31 mouse cellular contexts compared by ENCODE assay signal in genomic region chr11:114692601-114693000, GRCm38 (mm10). TPM values are rescaled to one million over a fixed set of nuclear protein-coding genes. Genes with fewer than 3 reads are reported as not detected.
DNase-seq lines count a peak whose midpoint lies in the region; ATAC-seq and TF ChIP-seq lines count a peak whose summit lies in the region.
"Had no signal": no experiment of that assay in that cellular context is flagged by ENCODE, and none has a peak within 500 bp of the region (broad histone marks: within the 10 kb centered on the region; RNA-seq: fewer than 3 reads in every experiment).

No protein-coding gene starts in this region.

- TF ChIP-seq EP300 in ES-Bruce4 (IDR thresholded peaks at IDR 0.05; ENCODE audit: insufficient read depth, low read depth, low read length): peak; percentile 91

- H3K27me3 ChIP-seq in ES-Bruce4 (ENCODE audit: control insufficient read depth, insufficient read depth, low read length, poor library complexity, severe bottlenecking): no peaks in the 10 kb centered on the region
- no peaks in the 10 kb centered on the region for H3K27me3 ChIP-seq in forebrain, embryonic 14.5 days (replicated peaks; ENCODE audit: control insufficient read depth, insufficient read depth, low read length)
- H3K27me3 ChIP-seq: embryonic facial prominence, embryonic 13.5 days; forebrain, embryonic 13.5 days; heart, embryonic 13.5 days had no signal

- H3K9ac ChIP-seq in ES-Bruce4 (ENCODE audit: low read depth, poor library complexity, severe bottlenecking): no peak overlapping the region
- no peak overlapping the region for H3K9ac ChIP-seq in forebrain, embryonic 14.5 days (ENCODE audit: low read length)
- H3K9ac ChIP-seq: embryonic facial prominence, embryonic 13.5 days; forebrain, embryonic 13.5 days; forebrain, postnatal 0 days; heart, embryonic 13.5 days; hindbrain, embryonic 14.5 days had no signal

- TF ChIP-seq POLR2A in ES-Bruce4 (IDR thresholded peaks at IDR 0.05; ENCODE audit: insufficient read depth, low read length): no peak

- H3K4me2 ChIP-seq in forebrain, embryonic 14.5 days (ENCODE audit: low read length): no peak overlapping the region
- H3K4me2 ChIP-seq: embryonic facial prominence, embryonic 13.5 days; forebrain, embryonic 13.5 days; heart, embryonic 13.5 days; hindbrain, embryonic 14.5 days had no signal

- TF ChIP-seq CTCF in gastrocnemius, adult 2 months (IDR thresholded peaks at IDR 0.05): no peak
- TF ChIP-seq CTCF in ES-Bruce4 (IDR thresholded peaks at IDR 0.05; ENCODE audit: low read depth, low read length): no peak

- no peaks in the 10 kb centered on the region for H3K36me3 ChIP-seq in ES-Bruce4 (ENCODE audit: control insufficient read depth, insufficient read depth, low read length, poor library complexity, severe bottlenecking)
- peaks cover 17% of the 10 kb centered on the region for H3K36me3 ChIP-seq in forebrain, embryonic 14.5 days (ENCODE audit: control insufficient read depth, insufficient read depth, low read length)

- 40% methylated on average over 7 of the region's 7 CpGs for WGBS in forebrain, embryonic 14.5 days

- DNase-seq in gastrocnemius, adult 2 months: peak; percentile 24
- no peak for DNase-seq in gastrocnemius, adult 8-10 months (ENCODE audit: low spot score in 2 of 2)
- peak; percentile 79 for DNase-seq in ES-CJ7 (ENCODE audit: low read depth, low spot score)
- DNase-seq in ZHBTc4 (ENCODE audit: low read depth, low spot score): peak; percentile 85
- DNase-seq in forebrain, embryonic 14.5 days (ENCODE audit: low spot score): no peak
- no peak for DNase-seq in embryo, embryonic 9.5 days (ENCODE audit: extremely low spot score)
- DNase-seq: adrenal gland, postnatal 10 days; adrenal gland, postnatal 36 days; cerebellum, adult 11 months; cerebellum, adult 2 months; cerebellum, postnatal 10 days; forebrain, postnatal 0 days; gastrocnemius, postnatal 10 days; gastrocnemius, postnatal 36 days; heart, adult 2 months; heart, postnatal 14 days; heart, postnatal 4 days; kidney, adult 18-20 months had no signal

- ATAC-seq in forebrain, embryonic 14.5 days: no peak
- ATAC-seq: CD4-positive, CD25-positive, alpha-beta regulatory T cell, adult 4 months; forebrain, embryonic 13.5 days; forebrain, postnatal 0 days; hindbrain, postnatal 0 days; inflammation-experienced regulatory T-cells, adult 6 months; intestine, embryonic 16.5 days had no signal

- peaks cover 11% of the 10 kb centered on the region for H3K4me1 ChIP-seq in ES-Bruce4 (ENCODE audit: control insufficient read depth, insufficient read depth, low read length)
- no peaks in the 10 kb centered on the region for H3K4me1 ChIP-seq in forebrain, embryonic 14.5 days (ENCODE audit: control insufficient read depth, insufficient read depth, low read length)

- H3K27ac ChIP-seq in gastrocnemius, adult 2 months: no peak overlapping the region
- peak overlapping the region; percentile 75 for H3K27ac ChIP-seq in ES-Bruce4 (ENCODE audit: insufficient read depth, low read length)
- no peak overlapping the region for H3K27ac ChIP-seq in forebrain, embryonic 14.5 days (ENCODE audit: low read depth, low read length)
- H3K27ac ChIP-seq: embryonic facial prominence, embryonic 13.5 days; forebrain, embryonic 10.5 days; forebrain, embryonic 13.5 days; heart, adult 2 months; heart, embryonic 10.5 days; heart, embryonic 13.5 days; hindbrain, embryonic 14.5 days; hindbrain, postnatal 0 days had no signal

- H3K4me3 ChIP-seq in gastrocnemius, adult 2 months: no peak overlapping the region
- H3K4me3 ChIP-seq in ES-Bruce4 (ENCODE audit: low read depth, low read length): no peak overlapping the region
- H3K4me3 ChIP-seq in forebrain, embryonic 14.5 days (ENCODE audit: low read depth, low read length): no peak overlapping the region
- H3K4me3 ChIP-seq: embryonic facial prominence, embryonic 13.5 days; forebrain, embryonic 10.5 days; forebrain, embryonic 13.5 days; heart, adult 2 months; heart, embryonic 10.5 days; heart, embryonic 13.5 days had no signal

- intact Hi-C loops in gastrocnemius, adult 2 months (cut with DNase I): loop anchor here (5.0 kb wide), 1 partner anchor 1235 kb away; no protein-coding TSS in a partner anchor

- no peaks in the 10 kb centered on the region for H3K9me3 ChIP-seq in ES-Bruce4 (replicated peaks; ENCODE audit: control insufficient read depth, insufficient read depth, low read length, poor library complexity, severe bottlenecking)
- H3K9me3 ChIP-seq in forebrain, embryonic 14.5 days (replicated peaks; ENCODE audit: control insufficient read depth, low read length): no peaks in the 10 kb centered on the region
- H3K9me3 ChIP-seq: embryonic facial prominence, embryonic 13.5 days; forebrain, embryonic 10.5 days; forebrain, embryonic 13.5 days; heart, embryonic 10.5 days had no signal

RNA-seq across cellular contexts. Expression of gene Ttyh2, which starts 17.4 kb away (rescaled TPM):
- total RNA-seq in gastrocnemius, adult 2 months (2021): 10 to 100 TPM; 15.7 to 17.4 TPM
- 10 to 100 TPM; 17.6 to 20.2 (median 19.4) TPM for total RNA-seq in gastrocnemius, adult 8-10 months (2022)
- polyA plus RNA-seq in ES-Bruce4 (2011; ENCODE audit: insufficient read depth, insufficient read length, low read depth, missing spikeins): 11.7 and 11.8 TPM in 2 replicates
- 24.0 and 25.2 TPM in 2 replicates for polyA plus RNA-seq in forebrain, embryonic 14.5 days (2014; fragmentation: Nextera tagmentation; extraction: Ambion mirVana)

RNA-seq across cellular contexts. Expression of gene Rpl38, which starts 24.3 kb away (rescaled TPM):
- 100 to 1,000 TPM; 544 to 670 TPM for total RNA-seq in gastrocnemius, adult 2 months (2021)
- total RNA-seq in gastrocnemius, adult 8-10 months (2022): 100 to 1,000 TPM; 528 to 780 (median 621) TPM
- 1,928 and 2,044 TPM in 2 replicates for polyA plus RNA-seq in ES-Bruce4 (2011; ENCODE audit: insufficient read depth, insufficient read length, low read depth, missing spikeins)
- 739 and 915 TPM in 2 replicates for polyA plus RNA-seq in forebrain, embryonic 14.5 days (2014; fragmentation: Nextera tagmentation; extraction: Ambion mirVana)

RNA-seq across cellular contexts. Expression of gene Dnaic2, which starts 34.6 kb away (rescaled TPM):
- total RNA-seq in gastrocnemius, adult 2 months (2021): under 1 TPM; 0.08 to 0.14 TPM
- total RNA-seq in gastrocnemius, adult 8-10 months (2022): not detected
- polyA plus RNA-seq in ES-Bruce4 (2011; ENCODE audit: insufficient read depth, insufficient read length, low read depth, missing spikeins): 1.3 and 1.7 TPM in 2 replicates
- 2.1 and 3.0 TPM in 2 replicates for polyA plus RNA-seq in forebrain, embryonic 14.5 days (2014; fragmentation: Nextera tagmentation; extraction: Ambion mirVana)
- total RNA-seq: granulocyte monocyte progenitor cell, adult 5-6 weeks; MEL had no signal
- polyA plus RNA-seq: CD4-positive, CD25-positive, alpha-beta regulatory T cell, adult 4 months; inflammation-experienced regulatory T-cells, adult 6 months had no signal

Comparison
In these comparisons a context has a peak if more than half of its experiments do, and no peak if none do; other contexts are left out.
1. DNase-seq: peak in gastrocnemius, adult 2 months (single experiment), ES-CJ7 (single experiment) and ZHBTc4 (single experiment); none in gastrocnemius, adult 8-10 months (0 of 2), forebrain, embryonic 14.5 days (single experiment) and embryo, embryonic 9.5 days (single experiment).